Mouse (Mus musculus): ENCODE results near the gene B230104I21Rik.

- TF ChIP-seq CTCF (IDR thresholded peaks at IDR 0.05) (no peak), EP300 (IDR thresholded peaks at IDR 0.05) (no peak)
These were observed 60.9 kb downstream of the B230104I21Rik start for GRCm38 (mm10) chr4:154396652-154397301.
